Mouse (Mus musculus): ENCODE data around the gene Rnaseh2b. TPM values are rescaled to one million over a fixed set of nuclear protein-coding genes. Genes with fewer than 3 reads are reported as not detected.

The Rnaseh2b gene
- polyA plus RNA-seq, 1 experiment = not detected

GRCm38 (mm10) chr14:62256066-62256465 lies 36.3 kb upstream of the Rnaseh2b start:
- TF ChIP-seq CTCF (IDR thresholded peaks at IDR 0.05; ENCODE audit: insufficient read depth, low read depth, low read length) = no peak
- no peak for TF ChIP-seq POLR2A (IDR thresholded peaks at IDR 0.05; ENCODE audit: insufficient read depth, low read depth, low read length)
- 81% methylated on average over 5 of the region's 5 CpGs for WGBS
- H3K27ac ChIP-seq (ENCODE audit: insufficient read depth, low read depth, low read length) = no peak overlapping the region
- no peak overlapping the region for H3K4me3 ChIP-seq (ENCODE audit: insufficient read depth, low read depth, low read length)
- no peaks in the 10 kb centered on the region for H3K4me1 ChIP-seq (ENCODE audit: control insufficient read depth, insufficient read depth, low read length)

GRCm38 (mm10) chr14:62258125-62258524 lies 34.3 kb upstream of the Rnaseh2b start:
- TF ChIP-seq CTCF (IDR thresholded peaks at IDR 0.05; ENCODE audit: insufficient read depth, low read depth, low read length) (no peak), POLR2A (IDR thresholded peaks at IDR 0.05; ENCODE audit: insufficient read depth, low read depth, low read length) (no peak)
- no peaks in the 10 kb centered on the region for H3K4me1 ChIP-seq (ENCODE audit: control insufficient read depth, insufficient read depth, low read length)
- 84% methylated on average over 6 of the region's 6 CpGs for WGBS
- no peak overlapping the region for H3K4me3 ChIP-seq (ENCODE audit: insufficient read depth, low read depth, low read length)
- H3K27ac ChIP-seq (ENCODE audit: insufficient read depth, low read depth, low read length) = no peak overlapping the region

- WGBS = 62% methylated on average over 10 of the region's 10 CpGs
- H3K4me3 ChIP-seq (ENCODE audit: insufficient read depth, low read depth, low read length) = no peak overlapping the region
- H3K27ac ChIP-seq (ENCODE audit: insufficient read depth, low read depth, low read length) = no peak overlapping the region
- no peaks in the 10 kb centered on the region for H3K4me1 ChIP-seq (ENCODE audit: control insufficient read depth, insufficient read depth, low read length)
- TF ChIP-seq POLR2A (IDR thresholded peaks at IDR 0.05; ENCODE audit: insufficient read depth, low read depth, low read length) (no peak), CTCF (IDR thresholded peaks at IDR 0.05; ENCODE audit: insufficient read depth, low read depth, low read length) (no peak)
Measured at GRCm38 (mm10) chr14:62258978-62259536, 33.3 kb upstream of the Rnaseh2b start.

GRCm38 (mm10) chr14:62270698-62271396 lies 21.5 kb upstream of the Rnaseh2b start:
- Histone ChIP-seq H3K27ac (ENCODE audit: insufficient read depth, low read depth, low read length) (no peak overlapping the region), H3K4me1 (ENCODE audit: control insufficient read depth, insufficient read depth, low read length) (no peaks in the 10 kb centered on the region), H3K4me3 (ENCODE audit: insufficient read depth, low read depth, low read length) (no peak overlapping the region)
- 75% methylated on average over 12 of the region's 12 CpGs for WGBS
- no peak for TF ChIP-seq POLR2A (IDR thresholded peaks at IDR 0.05; ENCODE audit: insufficient read depth, low read depth, low read length)
- no peak for TF ChIP-seq CTCF (IDR thresholded peaks at IDR 0.05; ENCODE audit: insufficient read depth, low read depth, low read length)

GRCm38 (mm10) chr14:62273604-62274003 lies 18.8 kb upstream of the Rnaseh2b start:
- H3K4me1 ChIP-seq (ENCODE audit: control insufficient read depth, insufficient read depth, low read length) = no peaks in the 10 kb centered on the region
- H3K27ac ChIP-seq (ENCODE audit: insufficient read depth, low read depth, low read length) = no peak overlapping the region
- no peak overlapping the region for H3K4me3 ChIP-seq (ENCODE audit: insufficient read depth, low read depth, low read length)
- TF ChIP-seq POLR2A (IDR thresholded peaks at IDR 0.05; ENCODE audit: insufficient read depth, low read depth, low read length) (no peak), CTCF (IDR thresholded peaks at IDR 0.05; ENCODE audit: insufficient read depth, low read depth, low read length) (no peak)
- WGBS = 92% methylated on average over 3 of the region's 3 CpGs

GRCm38 (mm10) chr14:62282974-62283373 lies 9.4 kb upstream of the Rnaseh2b start:
- no peaks in the 10 kb centered on the region for H3K4me1 ChIP-seq (ENCODE audit: control insufficient read depth, insufficient read depth, low read length)
- WGBS = 78% methylated on average over 2 of the region's 2 CpGs
- TF ChIP-seq CTCF (IDR thresholded peaks at IDR 0.05; ENCODE audit: insufficient read depth, low read depth, low read length) (no peak), POLR2A (IDR thresholded peaks at IDR 0.05; ENCODE audit: insufficient read depth, low read depth, low read length) (no peak)
- no peak overlapping the region for H3K4me3 ChIP-seq (ENCODE audit: insufficient read depth, low read depth, low read length)
- H3K27ac ChIP-seq (ENCODE audit: insufficient read depth, low read depth, low read length) = no peak overlapping the region

GRCm38 (mm10) chr14:62288731-62289130 lies 3.7 kb upstream of the Rnaseh2b start:
- Histone ChIP-seq H3K27ac (ENCODE audit: insufficient read depth, low read depth, low read length) (no peak overlapping the region), H3K4me1 (ENCODE audit: control insufficient read depth, insufficient read depth, low read length) (peaks cover 10% of the 10 kb centered on the region), H3K4me3 (ENCODE audit: insufficient read depth, low read depth, low read length) (no peak overlapping the region)
- TF ChIP-seq POLR2A (IDR thresholded peaks at IDR 0.05; ENCODE audit: insufficient read depth, low read depth, low read length) = no peak
- no peak for TF ChIP-seq CTCF (IDR thresholded peaks at IDR 0.05; ENCODE audit: insufficient read depth, low read depth, low read length)
- WGBS = 95% methylated on average over 3 of the region's 3 CpGs

- H3K27ac ChIP-seq (ENCODE audit: insufficient read depth, low read depth, low read length) = no peak overlapping the region
- H3K4me1 ChIP-seq (ENCODE audit: control insufficient read depth, insufficient read depth, low read length) = peaks cover 10% of the 10 kb centered on the region
- 100% methylated on average over 1 of the region's 1 CpGs for WGBS
- no peak overlapping the region for H3K4me3 ChIP-seq (ENCODE audit: insufficient read depth, low read depth, low read length)
- no peak for TF ChIP-seq CTCF (IDR thresholded peaks at IDR 0.05; ENCODE audit: insufficient read depth, low read depth, low read length)
Measured at GRCm38 (mm10) chr14:62291406-62291987, 892 bp upstream of the Rnaseh2b start.

GRCm38 (mm10) chr14:62292166-62292487 lies 262 bp upstream of the Rnaseh2b start:
- TF ChIP-seq CTCF (IDR thresholded peaks at IDR 0.05; ENCODE audit: insufficient read depth, low read depth, low read length) (no peak), POLR2A (IDR thresholded peaks at IDR 0.05; ENCODE audit: insufficient read depth, low read depth, low read length) (no peak)
- 29% methylated on average over 7 of the region's 7 CpGs for WGBS
- Histone ChIP-seq H3K27ac (ENCODE audit: insufficient read depth, low read depth, low read length) (no peak overlapping the region; the same call in 1 of the 2 replicates), H3K4me1 (ENCODE audit: control insufficient read depth, insufficient read depth, low read length) (peaks cover 10% of the 10 kb centered on the region), H3K4me3 (ENCODE audit: insufficient read depth, low read depth, low read length) (peak overlapping the region; percentile 57)
